Mouse (Mus musculus): ENCODE data around the gene Kifc1. TPM values are rescaled to one million over a fixed set of nuclear protein-coding genes. Genes with fewer than 3 reads are reported as not detected.

Kifc1 gene
- polyA plus RNA-seq, 1 experiment from 2014 or later: 7.3 TPM

DNA sequence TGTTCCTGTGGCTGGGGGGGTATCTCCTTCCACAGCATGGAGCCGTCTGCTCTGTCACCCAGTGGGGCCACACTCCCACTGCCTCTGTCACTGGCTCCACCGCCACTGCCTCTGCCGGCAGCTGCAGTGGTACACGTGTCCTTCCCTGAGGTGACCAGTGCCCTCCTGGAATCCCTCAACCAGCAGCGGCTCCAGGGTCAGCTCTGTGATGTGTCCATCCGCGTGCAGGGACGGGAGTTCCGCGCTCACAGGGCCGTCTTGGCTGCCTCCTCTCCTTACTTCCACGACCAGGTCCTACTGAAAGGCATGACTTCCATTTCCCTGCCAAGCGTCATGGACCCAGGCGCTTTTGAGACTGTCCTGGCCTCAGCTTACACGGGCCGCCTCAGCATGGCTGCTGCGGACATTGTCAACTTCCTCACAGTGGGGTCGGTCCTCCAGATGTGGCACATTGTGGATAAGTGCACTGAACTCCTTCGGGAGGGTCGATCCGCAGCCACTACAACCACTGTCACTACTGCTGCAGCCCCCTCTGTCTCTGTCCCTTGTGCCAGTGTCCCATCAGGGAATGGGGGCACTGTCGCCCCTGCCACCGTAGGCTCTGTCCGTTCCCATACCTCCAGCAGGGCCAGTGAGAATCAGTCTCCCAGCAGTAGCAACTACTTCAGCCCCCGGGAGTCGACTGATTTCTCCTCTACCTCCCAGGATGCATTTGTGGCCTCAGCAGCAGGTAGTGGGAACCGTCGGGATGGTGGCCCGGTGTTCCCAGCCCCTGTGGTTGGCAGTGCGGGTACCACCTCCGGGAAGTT, 26.6 kb upstream of the Kifc1 start:
- WGBS: 77% methylated on average over 31 of the region's 31 CpGs
- H3K36me3 ChIP-seq: peaks cover 43% of the 10 kb centered on the region
- peaks cover 52% of the 10 kb centered on the region for H3K4me1 ChIP-seq
- peak overlapping the region; percentile 66 for H3K4me2 ChIP-seq
- ATAC-seq (ENCODE audit: insufficient number of reproducible peaks, insufficient read depth, low FRiP score, low TSS enrichment, low read depth): no peak
- peak overlapping the region; percentile 53 for H3K4me3 ChIP-seq
- peak overlapping the region; percentile 64 for H3K9ac ChIP-seq
- H3K27ac ChIP-seq: peak overlapping the region; percentile 81; the same call in 1 of the 2 replicates
- H3K27me3 ChIP-seq: no peaks in the 10 kb centered on the region
- H3K9me3 ChIP-seq: no peaks in the 10 kb centered on the region

GRCm38 (mm10) chr17:33916294-33916693, 25.8 kb upstream of the Kifc1 start:
- Histone ChIP-seq H3K36me3 (peaks cover 50% of the 10 kb centered on the region), H3K27me3 (no peaks in the 10 kb centered on the region), H3K4me2 (peak overlapping the region; percentile 66), H3K4me3 (peak overlapping the region; percentile 53), H3K27ac (peak overlapping the region; percentile 81), H3K9ac (peak overlapping the region; percentile 64), H3K4me1 (peaks cover 57% of the 10 kb centered on the region), H3K9me3 (no peaks in the 10 kb centered on the region)
- under 1% methylated on average over 18 of the region's 20 CpGs for WGBS
- 0 out of 2 replicates have a peak, but pooled peaks have one; percentile 6 for ATAC-seq (ENCODE audit: insufficient number of reproducible peaks, insufficient read depth, low FRiP score, low TSS enrichment, low read depth)

DNA sequence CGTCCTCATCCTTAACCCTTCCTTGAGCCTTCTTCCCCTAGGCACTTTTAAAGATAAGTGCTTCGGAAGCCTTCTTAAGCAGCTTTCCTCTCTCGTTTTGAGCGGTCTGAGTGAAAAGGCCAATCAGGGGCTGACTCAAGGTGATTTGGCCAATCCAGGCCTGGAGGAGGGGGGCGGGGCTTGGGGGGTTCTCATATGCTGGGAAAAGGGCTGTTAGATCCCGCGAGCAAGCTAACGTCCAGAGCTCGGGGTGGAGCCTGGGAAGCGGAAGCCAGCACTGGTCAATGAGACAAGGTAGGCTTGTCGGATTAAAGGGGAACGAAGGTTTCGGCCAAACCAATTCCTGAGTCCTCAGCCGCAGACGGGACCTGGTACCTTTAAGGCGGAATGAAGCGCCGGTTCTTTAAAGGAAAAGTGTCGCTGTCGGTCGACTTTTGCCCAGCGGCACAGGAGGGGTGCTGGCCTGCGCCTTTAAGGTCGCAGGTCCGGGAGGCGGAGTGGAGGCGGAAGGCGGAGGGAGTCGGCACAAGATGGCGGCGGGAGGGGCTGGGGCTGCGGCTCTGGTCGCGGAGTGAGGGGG, 25.3 kb upstream of the Kifc1 start, which contains the start of the genes Tapbp and Zbtb22:
TSS of gene Tapbp (plus strand) at position 229 of the 580 bp plus-strand sequence.
TSS of gene Zbtb22 (plus strand) at position 234 of the 580 bp plus-strand sequence.
- Histone ChIP-seq H3K27me3 (no peaks in the 10 kb centered on the region), H3K9ac (peak within 1 kb of the TSS; percentile 64), H3K4me2 (peak within 1 kb of the TSS; percentile 66), H3K27ac (peak within 1 kb of the TSS; percentile 81), H3K36me3 (peaks cover 56% of the 10 kb centered on the region), H3K9me3 (no peaks in the 10 kb centered on the region), H3K4me1 (peaks cover 57% of the 10 kb centered on the region), H3K4me3 (peak within 1 kb of the TSS; percentile 53)
- WGBS: under 1% methylated on average over 34 of the region's 34 CpGs
- peak; percentile 88 for ATAC-seq (ENCODE audit: insufficient number of reproducible peaks, insufficient read depth, low FRiP score, low TSS enrichment, low read depth)

GRCm38 (mm10) chr17:33914969-33915391, 24.5 kb upstream of the Kifc1 start:
- 73% methylated on average over 13 of the region's 13 CpGs for whole genome bisulfite sequencing
- Histone ChIP-seq H3K27ac (no peak overlapping the region), H3K9ac (peak overlapping the region; percentile 38; the same call in 1 of the 2 replicates), H3K36me3 (peaks cover 56% of the 10 kb centered on the region), H3K4me2 (peak overlapping the region; percentile 66), H3K9me3 (no peaks in the 10 kb centered on the region), H3K27me3 (no peaks in the 10 kb centered on the region), H3K4me1 (peaks cover 62% of the 10 kb centered on the region), H3K4me3 (peak overlapping the region; percentile 53)
- no peak for ATAC-seq (ENCODE audit: insufficient number of reproducible peaks, insufficient read depth, low FRiP score, low TSS enrichment, low read depth)

GRCm38 (mm10) chr17:33913905-33914304, 23.4 kb upstream of the Kifc1 start:
- Histone ChIP-seq H3K4me2 (no peak overlapping the region), H3K4me1 (peaks cover 54% of the 10 kb centered on the region), H3K9ac (no peak overlapping the region), H3K4me3 (no peak overlapping the region), H3K27ac (no peak overlapping the region), H3K36me3 (peaks cover 56% of the 10 kb centered on the region), H3K27me3 (no peaks in the 10 kb centered on the region), H3K9me3 (no peaks in the 10 kb centered on the region)
- no peak for ATAC-seq (ENCODE audit: insufficient number of reproducible peaks, insufficient read depth, low FRiP score, low TSS enrichment, low read depth)
- 92% methylated on average over 8 of the region's 8 CpGs for WGBS

DNA sequence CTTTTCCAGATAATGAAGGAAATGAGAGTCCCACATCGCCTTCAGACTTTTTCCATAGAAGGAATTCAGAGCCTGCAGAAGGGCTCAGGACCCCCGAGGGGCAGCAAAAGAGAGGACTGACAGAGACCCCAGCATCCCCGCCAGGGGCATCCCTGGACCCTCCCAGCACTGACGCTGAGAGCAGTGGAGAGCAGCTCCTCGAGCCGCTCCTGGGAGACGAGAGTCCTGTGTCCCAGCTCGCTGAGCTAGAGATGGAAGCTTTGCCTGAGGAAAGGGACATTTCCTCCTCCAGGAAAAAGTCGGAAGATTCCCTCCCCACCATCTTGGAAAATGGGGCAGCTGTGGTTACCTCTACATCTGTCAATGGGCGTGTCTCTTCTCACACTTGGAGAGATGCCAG, 22.8 kb upstream of the Kifc1 start:
- Histone ChIP-seq H3K4me2 (no peak overlapping the region), H3K9ac (no peak overlapping the region), H3K27me3 (no peaks in the 10 kb centered on the region), H3K4me1 (peaks cover 51% of the 10 kb centered on the region), H3K4me3 (no peak overlapping the region), H3K36me3 (peaks cover 56% of the 10 kb centered on the region), H3K27ac (no peak overlapping the region), H3K9me3 (no peaks in the 10 kb centered on the region)
- no peak for ATAC-seq (ENCODE audit: insufficient number of reproducible peaks, insufficient read depth, low FRiP score, low TSS enrichment, low read depth)
- 90% methylated on average over 10 of the region's 10 CpGs for WGBS

DNA sequence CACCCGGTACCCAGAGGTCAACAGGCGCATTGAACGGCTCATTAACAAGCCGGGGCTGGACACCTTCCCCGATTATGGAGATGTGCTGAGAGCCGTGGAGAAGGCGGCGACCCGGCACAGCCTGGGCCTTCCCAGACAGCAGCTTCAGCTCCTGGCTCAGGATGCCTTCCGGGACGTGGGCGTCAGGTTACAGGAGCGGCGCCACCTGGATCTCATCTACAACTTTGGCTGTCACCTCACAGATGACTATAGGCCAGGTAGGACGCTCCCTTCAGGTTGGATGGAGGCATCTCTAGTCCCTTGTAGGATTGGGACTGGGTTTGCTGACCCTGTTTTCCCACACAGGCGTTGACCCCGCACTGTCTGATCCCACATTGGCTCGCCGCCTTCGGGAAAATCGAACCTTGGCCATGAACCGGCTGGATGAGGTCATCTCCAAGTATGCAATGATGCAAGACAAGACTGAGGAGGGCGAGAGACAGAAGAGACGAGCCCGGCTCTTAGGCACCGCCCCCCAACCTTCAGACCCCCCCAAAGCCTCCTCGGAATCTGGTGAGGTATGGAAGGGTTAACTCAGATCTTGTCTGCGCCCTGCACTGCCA, 21.5 kb upstream of the Kifc1 start:
- Histone ChIP-seq H3K36me3 (peaks cover 43% of the 10 kb centered on the region), H3K27ac (no peak overlapping the region), H3K9ac (0 out of 2 replicates have a peak overlapping the region, but pooled peaks have one; percentile 27), H3K27me3 (no peaks in the 10 kb centered on the region), H3K4me1 (peaks cover 43% of the 10 kb centered on the region), H3K4me3 (no peak overlapping the region), H3K9me3 (no peaks in the 10 kb centered on the region), H3K4me2 (no peak overlapping the region)
- WGBS: 90% methylated on average over 28 of the region's 28 CpGs
- ATAC-seq (ENCODE audit: insufficient number of reproducible peaks, insufficient read depth, low FRiP score, low TSS enrichment, low read depth): no peak

DNA sequence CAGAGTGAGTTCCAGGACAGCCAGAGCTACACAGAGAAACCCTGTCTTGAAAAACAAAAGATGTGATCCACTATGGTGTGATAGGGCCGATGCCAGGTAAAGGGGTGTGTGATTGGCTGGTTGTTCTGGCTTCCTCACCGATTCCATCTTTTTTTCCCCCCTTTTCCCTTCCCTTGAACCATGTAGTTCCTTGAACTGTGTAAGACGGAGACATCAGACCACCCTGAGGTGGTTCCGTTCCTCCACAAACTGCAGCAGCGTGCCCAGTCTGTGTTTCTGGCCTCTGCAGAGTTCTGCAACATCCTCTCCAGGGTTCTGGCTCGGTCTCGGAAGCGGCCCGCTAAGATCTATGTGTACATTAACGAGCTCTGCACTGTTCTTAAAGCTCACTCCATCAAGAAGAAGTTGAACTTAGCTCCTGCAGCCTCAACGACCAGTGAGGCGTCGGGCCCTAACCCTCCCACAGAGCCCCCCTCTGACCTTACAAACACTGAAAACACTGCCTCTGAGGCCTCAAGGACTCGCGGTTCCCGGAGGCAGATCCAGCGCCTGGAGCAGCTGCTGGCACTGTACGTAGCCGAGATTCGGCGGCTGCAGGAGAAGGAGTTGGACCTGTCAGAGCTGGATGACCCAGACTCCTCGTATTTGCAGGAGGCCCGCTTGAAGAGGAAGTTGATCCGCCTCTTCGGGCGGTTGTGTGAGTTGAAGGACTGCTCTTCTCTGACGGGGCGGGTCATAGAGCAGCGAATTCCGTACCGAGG, 20.8 kb upstream of the Kifc1 start:
- Histone ChIP-seq H3K4me2 (no peak overlapping the region), H3K27me3 (no peaks in the 10 kb centered on the region), H3K27ac (no peak overlapping the region), H3K4me1 (peaks cover 39% of the 10 kb centered on the region), H3K9ac (0 out of 2 replicates have a peak overlapping the region, but pooled peaks have one; percentile 27), H3K9me3 (no peaks in the 10 kb centered on the region), H3K36me3 (peaks cover 42% of the 10 kb centered on the region), H3K4me3 (no peak overlapping the region)
- no peak for ATAC-seq (ENCODE audit: insufficient number of reproducible peaks, insufficient read depth, low FRiP score, low TSS enrichment, low read depth)
- 94% methylated on average over 31 of the region's 31 CpGs for WGBS

DNA sequence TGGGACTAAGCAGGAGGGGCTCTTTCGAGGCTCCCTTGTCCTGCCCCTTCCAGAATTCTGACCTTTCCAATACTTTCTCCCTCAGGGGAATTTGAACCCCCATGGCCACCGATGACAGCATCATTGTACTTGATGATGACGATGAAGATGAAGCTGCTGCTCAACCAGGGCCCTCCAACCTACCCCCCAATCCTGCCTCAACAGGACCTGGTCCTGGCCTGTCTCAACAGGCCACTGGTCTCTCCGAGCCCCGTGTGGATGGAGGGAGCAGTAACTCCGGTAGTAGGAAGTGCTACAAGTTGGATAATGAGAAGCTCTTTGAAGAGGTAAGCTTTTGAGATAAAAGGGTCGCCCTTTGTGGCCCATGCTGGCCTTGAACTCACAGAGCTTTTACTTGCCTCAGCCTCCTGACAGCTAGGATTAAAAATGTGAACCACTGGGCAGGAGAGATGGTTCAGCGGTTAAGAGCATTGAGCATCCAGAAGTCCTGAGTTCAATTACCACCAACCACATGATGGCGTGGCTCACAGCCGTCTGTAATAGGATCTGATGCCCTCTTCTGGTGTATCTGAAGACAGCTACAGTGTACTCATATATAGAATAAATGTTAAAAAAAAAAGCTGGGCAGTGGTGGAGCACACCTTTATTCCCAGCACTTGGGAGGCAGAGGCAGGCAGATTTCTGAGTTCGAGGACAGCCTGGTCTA, 20.0 kb upstream of the Kifc1 start:
- H3K36me3 ChIP-seq: peaks cover 42% of the 10 kb centered on the region
- H3K4me3 ChIP-seq: peak overlapping the region; percentile 95
- ATAC-seq (ENCODE audit: insufficient number of reproducible peaks, insufficient read depth, low FRiP score, low TSS enrichment, low read depth): no peak
- H3K27ac ChIP-seq: peak overlapping the region; percentile 91
- H3K4me2 ChIP-seq: peak overlapping the region; percentile 97
- peak overlapping the region; percentile 91 for H3K9ac ChIP-seq
- peaks cover 38% of the 10 kb centered on the region for H3K4me1 ChIP-seq
- no peaks in the 10 kb centered on the region for H3K9me3 ChIP-seq
- WGBS: 37% methylated on average over 11 of the region's 11 CpGs
- no peaks in the 10 kb centered on the region for H3K27me3 ChIP-seq

DNA sequence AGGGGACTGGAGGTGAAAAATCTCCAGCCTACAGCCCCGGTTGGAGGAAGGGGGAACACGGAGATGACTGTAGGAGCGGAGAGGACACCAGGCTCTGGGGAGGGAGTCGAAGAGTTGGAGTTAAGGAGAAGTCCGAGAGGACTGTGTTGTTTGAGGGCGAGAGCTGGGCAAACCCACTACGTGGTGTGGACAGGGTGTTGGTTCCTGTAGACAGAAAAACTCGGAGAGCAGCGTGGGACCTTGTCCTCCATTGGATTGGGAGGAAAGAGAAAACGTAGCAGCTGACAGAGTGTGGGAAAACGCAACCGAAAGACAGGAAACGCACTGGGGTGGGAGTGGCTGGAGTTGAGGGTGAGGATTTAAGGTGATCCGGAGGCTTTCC, 19.4 kb upstream of the Kifc1 start:
- peaks cover 32% of the 10 kb centered on the region for H3K4me1 ChIP-seq
- H3K27ac ChIP-seq: peak overlapping the region; percentile 91
- WGBS: 0% methylated on average over 14 of the region's 14 CpGs
- H3K27me3 ChIP-seq: no peaks in the 10 kb centered on the region
- H3K9ac ChIP-seq: peak overlapping the region; percentile 91
- peak overlapping the region; percentile 97 for H3K4me2 ChIP-seq
- peak overlapping the region; percentile 95 for H3K4me3 ChIP-seq
- no peaks in the 10 kb centered on the region for H3K9me3 ChIP-seq
- H3K36me3 ChIP-seq: peaks cover 38% of the 10 kb centered on the region
- no peak for ATAC-seq (ENCODE audit: insufficient number of reproducible peaks, insufficient read depth, low FRiP score, low TSS enrichment, low read depth)
